Mouse (Mus musculus) urinary bladder, adult 18-20 months (tissue): ENCODE data around the gene Hic1.

Experiments
- DNase-seq, 2 experiments: peaks; one replicate each; pipeline ENCODE4 v3.0.0; 2022; ENCODE audit warnings: low spot score in 2 of 2, mixed read lengths in 2 of 2

The Hic1 gene

DNA sequence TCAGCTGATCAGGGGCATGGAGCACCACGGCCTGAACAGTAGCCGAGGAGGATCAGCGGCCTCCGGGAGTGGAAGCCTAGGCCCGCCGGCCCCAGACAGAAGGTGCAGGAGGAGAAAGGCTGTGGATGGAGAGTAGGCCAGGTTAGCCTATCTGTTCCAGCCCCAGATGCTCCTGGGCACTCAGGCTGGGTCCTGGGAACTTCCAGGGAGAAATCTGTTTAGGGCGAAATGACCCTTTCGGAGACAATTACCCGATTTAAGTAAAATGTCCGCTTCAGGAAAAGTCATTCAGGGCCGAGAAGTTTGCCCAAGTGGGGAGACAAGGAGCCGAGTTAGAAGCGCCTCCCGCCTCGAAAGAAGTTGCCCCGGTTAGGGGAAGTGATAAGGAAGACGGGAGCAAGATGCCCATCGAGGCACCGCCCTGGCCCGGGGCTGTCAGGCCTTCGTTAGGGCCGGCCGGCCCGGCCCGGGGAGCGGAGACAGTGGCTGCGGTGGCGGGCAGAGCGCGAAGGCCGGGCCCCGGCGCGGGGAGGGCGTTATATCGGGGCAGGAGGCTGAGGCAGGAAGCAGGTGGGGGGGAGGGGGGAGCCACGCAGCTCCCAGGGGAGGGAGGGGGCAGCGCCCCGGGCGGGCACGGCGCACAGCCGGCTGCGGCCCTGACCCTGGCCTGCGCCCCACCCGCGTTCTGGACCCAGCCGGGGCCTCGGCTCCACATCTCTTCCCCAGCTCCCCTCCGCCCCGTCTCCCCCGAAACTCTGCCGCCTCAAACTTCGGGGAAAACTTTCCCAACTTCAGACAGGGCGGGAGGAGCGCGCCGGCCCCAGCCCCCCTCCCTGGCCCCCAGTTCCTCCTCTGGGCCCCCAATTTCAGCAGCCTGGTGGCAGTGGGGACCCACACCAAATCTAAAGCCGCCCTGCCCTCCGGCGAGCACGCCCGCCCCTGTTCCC is 1.4 kb downstream of the Hic1 start:
- no peak for DNase-seq

DNA sequence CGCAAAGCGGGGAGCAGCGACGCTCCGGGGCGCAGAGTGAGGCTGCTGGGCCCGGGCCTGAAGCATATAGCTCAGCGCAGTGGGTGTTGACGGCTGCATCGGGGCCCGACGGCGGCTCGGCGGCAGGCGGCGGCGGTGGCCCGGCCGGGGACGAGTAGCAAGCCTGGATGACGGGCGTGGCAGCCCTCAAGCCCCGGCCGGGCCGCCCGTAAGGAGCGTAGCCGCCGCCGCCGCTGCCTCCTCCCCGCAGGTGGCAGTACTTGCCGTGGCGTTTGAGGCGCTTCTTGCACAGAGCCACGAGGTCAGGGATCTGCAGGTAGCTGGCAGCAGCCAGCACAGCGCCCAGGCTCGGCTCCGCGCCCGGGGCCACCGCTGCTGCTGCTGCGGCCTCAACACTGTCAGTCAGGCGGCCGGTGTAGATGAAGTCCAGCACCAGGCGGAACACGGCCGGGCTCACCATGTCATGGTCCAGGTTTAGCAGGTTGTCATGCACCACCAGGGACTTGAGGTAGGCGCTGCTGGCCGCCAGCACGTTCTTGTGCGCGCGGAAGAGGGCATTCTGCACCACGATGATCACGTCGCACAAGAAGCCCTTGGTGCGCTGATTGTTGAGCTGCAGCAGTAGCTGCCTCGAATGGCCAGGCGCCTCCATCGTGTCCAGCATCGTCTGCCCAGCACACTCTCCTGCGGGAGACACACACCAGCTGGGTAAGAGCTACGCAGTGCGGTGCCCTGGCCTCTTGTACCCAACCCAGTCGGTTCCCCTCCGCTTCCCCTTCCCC is 2.3 kb downstream of the Hic1 start:
- DNase-seq: no peak

- no peak for DNase-seq
Measured at GRCm38 (mm10) chr11:75166193-75166842, 3.0 kb downstream of the Hic1 start.

- peak; percentile 75 to 89 for DNase-seq
Measured at GRCm38 (mm10) chr11:75165441-75166192, 3.7 kb downstream of the Hic1 start.

DNA sequence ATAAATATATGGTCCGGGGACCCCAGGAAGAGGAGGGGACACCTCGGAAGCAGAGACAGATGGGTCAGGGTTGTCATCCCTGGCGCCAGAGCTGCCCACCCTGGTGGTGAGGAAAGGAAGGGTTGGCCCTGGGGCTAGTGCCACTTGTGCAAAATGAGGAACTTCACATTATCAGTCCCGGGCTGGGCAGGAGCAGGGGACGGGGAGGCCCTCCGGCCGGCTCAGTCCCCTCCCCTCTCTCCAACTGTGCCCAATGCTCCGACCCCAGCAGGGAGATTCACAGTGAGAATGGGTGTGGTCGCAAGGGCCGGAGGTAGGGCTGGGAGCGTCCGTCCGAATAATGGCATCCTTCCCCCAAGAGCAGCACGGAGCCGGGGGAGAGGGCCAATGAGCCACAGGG is 4.6 kb downstream of the Hic1 start:
- DNase-seq: no peak

DNA sequence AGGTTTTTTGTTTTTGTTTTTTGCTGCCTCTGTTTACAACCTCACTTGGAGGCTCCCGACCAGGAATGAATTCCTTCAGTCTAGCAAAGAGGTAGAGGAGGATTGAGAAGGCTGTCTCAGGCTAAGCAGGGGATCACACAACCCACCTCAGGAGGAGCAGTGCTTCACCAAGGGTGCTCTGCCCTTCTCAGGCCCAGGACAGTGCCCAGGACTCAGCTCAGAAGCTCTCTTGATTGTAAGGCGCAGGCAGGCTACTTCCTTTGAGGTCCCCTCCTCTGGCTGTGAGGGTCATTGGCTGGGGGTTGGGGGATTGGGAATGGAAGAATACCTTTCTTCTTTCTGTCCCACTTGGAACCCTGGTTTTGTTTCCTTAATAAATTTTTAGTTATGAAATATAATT is 5.3 kb downstream of the Hic1 start:
- no peak for DNase-seq

GRCm38 (mm10) chr11:75163379-75163778 is 5.9 kb downstream of the Hic1 start:
- no peak for DNase-seq

DNA sequence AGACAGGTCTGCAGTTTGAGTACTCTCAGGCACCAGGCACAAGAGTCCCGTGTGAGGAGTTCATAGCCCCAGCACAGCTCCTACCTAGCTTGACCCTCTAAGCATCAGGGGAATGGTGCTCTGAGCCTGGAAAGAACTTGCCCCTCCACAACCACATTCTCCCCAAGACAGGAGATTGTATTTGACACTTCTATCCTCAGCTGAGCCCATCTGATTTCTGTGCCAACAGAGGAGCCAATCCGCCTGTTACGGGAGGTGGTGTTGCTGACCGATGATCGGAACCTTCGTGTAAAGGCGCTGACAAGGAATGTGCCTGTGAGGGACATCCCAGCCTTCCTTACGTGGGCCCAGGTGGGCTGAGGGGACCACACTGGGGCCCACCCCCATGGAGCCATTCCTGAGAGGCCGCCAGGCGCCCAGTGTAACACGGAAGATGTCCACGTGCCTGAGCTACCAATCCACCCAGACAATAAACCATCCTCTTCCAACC is 6.7 kb downstream of the Hic1 start:
- no peak for DNase-seq

DNA sequence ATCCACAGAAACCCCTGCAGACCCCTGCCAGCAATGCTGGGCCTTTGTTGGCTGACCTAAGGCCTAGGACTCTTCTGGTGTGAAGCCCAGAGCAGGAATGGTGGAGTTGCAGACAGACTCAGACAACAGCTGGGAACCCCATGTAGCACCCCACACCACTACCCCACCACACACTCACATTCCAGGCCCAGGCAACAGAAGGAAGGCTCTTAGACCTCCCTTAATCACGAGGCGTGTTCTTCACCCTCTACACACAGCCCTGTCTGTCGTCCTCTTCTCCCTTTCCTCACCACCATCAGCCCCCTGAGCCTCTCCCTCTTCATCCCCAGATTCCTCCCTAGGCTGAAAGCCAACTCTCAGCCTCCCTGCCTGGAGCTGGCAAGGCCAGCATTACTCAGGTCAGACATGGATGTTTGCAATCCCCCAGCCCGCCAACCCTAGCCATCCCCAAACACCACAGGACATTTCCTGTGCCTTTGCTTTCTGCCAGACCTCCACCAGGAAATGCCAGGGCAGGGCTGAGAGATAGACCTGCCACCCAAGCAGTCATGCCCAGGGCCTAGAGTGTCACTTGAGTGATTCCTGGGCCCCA is 7.8 kb downstream of the Hic1 start:
- DNase-seq: no peak

DNA sequence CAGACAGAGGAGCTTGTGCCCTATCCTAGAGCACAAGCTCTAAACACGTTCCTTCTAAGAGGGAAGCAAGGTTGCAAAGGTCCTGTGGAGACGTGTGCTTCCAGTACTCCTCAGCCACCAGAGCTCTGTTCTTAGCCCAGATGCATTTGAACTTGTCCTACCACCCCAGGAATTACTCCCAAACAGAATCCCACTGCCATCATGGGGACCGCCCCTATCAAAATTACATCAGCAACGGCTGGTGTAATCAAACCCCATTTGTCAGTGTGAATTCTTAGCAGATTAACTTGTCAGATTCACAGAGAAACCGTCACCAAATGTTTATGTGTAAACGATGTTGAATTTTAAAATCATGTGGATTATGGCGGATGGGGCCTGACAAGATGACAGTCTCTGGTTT is 8.4 kb downstream of the Hic1 start:
- no peak for DNase-seq

- no peak for DNase-seq
Measured at GRCm38 (mm10) chr11:75159564-75159963, 9.8 kb downstream of the Hic1 start.

DNA sequence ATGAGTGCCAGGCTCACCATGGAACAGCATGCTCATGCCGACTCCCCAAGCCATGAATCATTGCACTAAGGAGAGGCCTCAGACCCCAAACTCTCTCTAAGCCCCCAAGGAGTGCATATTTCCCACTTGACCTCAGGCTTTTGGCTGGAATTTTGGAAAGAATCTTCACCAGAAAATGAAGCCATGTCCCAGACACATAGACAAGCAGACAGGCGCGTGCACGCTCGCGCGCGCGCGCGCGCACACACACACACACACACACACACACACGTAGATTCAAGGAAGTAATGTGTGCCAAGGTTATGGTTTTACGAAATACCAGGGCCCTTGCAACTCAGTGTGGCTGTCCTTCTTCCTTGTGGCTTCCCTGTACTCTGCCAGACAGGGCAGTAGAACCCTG is 10.9 kb downstream of the Hic1 start:
- no peak for DNase-seq

GRCm38 (mm10) chr11:75157901-75158300 is 11.4 kb downstream of the Hic1 start:
- DNase-seq: no peak

DNA sequence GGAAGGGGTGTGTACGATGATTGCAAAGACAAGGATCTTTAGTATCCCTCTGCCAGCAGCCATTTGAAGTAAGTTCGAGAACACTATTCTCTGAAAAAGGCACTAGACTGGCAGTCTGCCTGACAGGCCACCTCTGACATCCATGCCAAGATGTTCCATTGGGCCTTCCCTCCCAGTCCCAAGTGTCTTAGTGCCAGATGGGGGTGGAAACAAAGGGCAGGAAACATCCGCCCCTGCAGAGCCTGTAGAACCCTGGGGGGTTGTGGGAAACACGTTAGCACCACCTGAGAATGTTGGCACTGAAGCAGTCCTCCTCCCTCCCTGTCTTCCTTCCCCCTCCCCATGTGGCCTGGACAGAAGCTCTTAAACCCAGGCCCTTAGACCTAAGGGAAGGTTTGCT is 12.3 kb downstream of the Hic1 start:
- DNase-seq: no peak

- no peak for DNase-seq
Measured at GRCm38 (mm10) chr11:75156416-75156815, 12.9 kb downstream of the Hic1 start.

- DNase-seq: no peak
Measured at GRCm38 (mm10) chr11:75155985-75156384, 13.3 kb downstream of the Hic1 start.

DNA sequence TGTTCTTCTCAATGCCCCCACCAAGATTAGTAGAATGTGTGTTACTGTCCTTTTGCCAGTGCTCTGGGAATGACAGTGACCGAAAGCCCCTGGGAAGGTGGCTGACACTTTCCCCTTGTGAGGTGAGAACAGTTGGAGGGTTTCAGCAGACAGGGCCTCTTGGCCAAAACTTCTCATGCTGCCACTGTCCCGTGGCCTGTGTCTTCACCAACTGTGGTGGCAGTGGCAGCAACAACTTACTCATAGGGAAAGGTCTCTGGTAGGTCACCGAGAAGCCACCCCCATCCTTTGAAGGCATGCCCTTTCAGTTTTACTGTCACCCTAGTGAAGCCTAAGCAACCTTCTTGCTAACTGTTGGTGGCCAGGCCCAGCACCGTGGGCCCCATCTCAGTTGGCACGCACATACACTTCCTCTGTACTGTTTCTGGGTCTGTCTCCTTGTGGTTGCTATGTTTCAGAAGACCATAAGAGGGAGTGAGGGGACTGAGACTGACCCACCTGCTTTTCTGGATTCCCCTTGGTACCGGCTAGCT is 15.2 kb downstream of the Hic1 start:
- DNase-seq: no peak

GRCm38 (mm10) chr11:75152603-75153557 is 16.4 kb downstream of the Hic1 start:
- DNase-seq: no peak

DNA sequence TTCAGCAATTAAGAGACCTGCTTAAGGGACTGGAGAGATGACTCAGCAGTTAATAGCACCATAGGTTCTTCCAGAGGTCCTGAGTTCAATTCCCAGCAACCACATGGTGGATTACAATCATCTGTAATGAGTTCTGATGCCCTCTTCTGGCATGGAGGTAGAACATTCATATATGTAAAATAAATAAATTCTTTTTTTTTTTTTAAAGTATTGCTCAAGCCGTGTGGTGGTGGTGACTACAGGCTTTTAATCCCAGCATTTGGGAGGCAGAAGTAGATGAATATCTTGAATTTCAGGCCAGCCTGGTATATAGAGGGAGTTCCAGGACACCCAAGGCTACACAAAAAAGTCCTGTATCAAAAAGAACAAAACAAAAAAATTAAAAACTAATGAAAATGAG is 19.0 kb downstream of the Hic1 start:
- DNase-seq: no peak
